ENCODE assay signal across 16 mouse cellular contexts in the genomic region with DNA sequence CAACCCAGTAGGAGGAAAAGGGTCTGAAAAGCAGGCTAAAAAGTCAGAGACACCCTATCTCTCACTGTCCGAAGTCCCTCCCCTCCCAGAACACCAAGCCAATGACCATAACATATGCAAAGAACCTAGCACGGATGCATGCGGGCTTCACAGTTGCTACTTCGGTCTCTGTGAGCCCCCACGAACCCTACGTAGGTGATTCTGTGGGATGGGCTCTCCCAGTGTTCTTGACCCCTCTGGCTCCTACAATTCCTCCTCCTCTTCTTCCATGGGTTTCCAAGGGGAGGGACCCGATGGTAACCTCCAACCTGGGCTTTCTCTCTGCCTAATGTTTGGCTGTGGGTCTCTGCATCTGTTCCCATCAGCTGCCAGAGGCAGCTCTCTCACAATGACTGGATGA. TPM values are rescaled to one million over a fixed set of nuclear protein-coding genes. Genes with fewer than 3 reads are reported as not detected.
"Had no signal": no experiment of that assay in that cellular context is flagged by ENCODE, and none has a peak within 500 bp of the region (broad histone marks: within the 10 kb centered on the region; RNA-seq: fewer than 3 reads in every experiment).

No protein-coding gene starts in this region.

- H3K9me3 ChIP-seq: liver, embryonic 15.5 days; midbrain, embryonic 10.5 days; midbrain, embryonic 13.5 days; midbrain, embryonic 15.5 days; neural tube, embryonic 12.5 days; stomach, embryonic 15.5 days had no signal

- H3K36me3 ChIP-seq: liver, embryonic 15.5 days; midbrain, embryonic 10.5 days; midbrain, embryonic 13.5 days; midbrain, embryonic 15.5 days; neural tube, embryonic 12.5 days; stomach, embryonic 15.5 days had no signal

- H3K4me1 ChIP-seq: neural tube, embryonic 12.5 days; stomach, embryonic 15.5 days had no signal

- H3K9ac ChIP-seq: liver, embryonic 15.5 days; lung, embryonic 14.5 days; midbrain, embryonic 13.5 days; midbrain, embryonic 15.5 days; neural tube, embryonic 12.5 days; stomach, embryonic 15.5 days had no signal

- H3K27ac ChIP-seq: liver, embryonic 15.5 days; midbrain, embryonic 10.5 days; midbrain, embryonic 13.5 days; midbrain, embryonic 15.5 days; neural tube, embryonic 12.5 days; stomach, embryonic 15.5 days; stomach, postnatal 0 days had no signal

- DNase-seq: lung, adult 18-20 months; lung, embryonic 14.5 days; lung, postnatal 10 days; right cerebral cortex, postnatal 14 days; spleen, adult 18-20 months; thymus, adult 2 months; thymus, postnatal 25 days; thymus, postnatal 4 days had no signal

- ATAC-seq: midbrain, embryonic 13.5 days; midbrain, embryonic 15.5 days had no signal

- H3K4me3 ChIP-seq: liver, embryonic 15.5 days; midbrain, embryonic 10.5 days; midbrain, embryonic 13.5 days; midbrain, embryonic 15.5 days; neural tube, embryonic 12.5 days; stomach, embryonic 15.5 days had no signal

- H3K27me3 ChIP-seq: midbrain, embryonic 15.5 days; neural tube, embryonic 12.5 days had no signal

- H3K4me2 ChIP-seq: liver, embryonic 15.5 days; lung, embryonic 14.5 days; midbrain, embryonic 13.5 days; midbrain, embryonic 15.5 days; neural tube, embryonic 12.5 days; stomach, embryonic 15.5 days had no signal

RNA-seq across cellular contexts. Expression of a gene that starts 3.1 kb away (rescaled TPM):
- total RNA-seq: monocyte, adult 5-6 weeks had no signal
